Mouse (Mus musculus): Measurements from ENCODE around the gene Dus2.

- TF ChIP-seq EP300 (IDR thresholded peaks at IDR 0.05; ENCODE audit: low read length), result no peak
- peak; percentile 89 to 98 for TF ChIP-seq CTCF (conservative IDR thresholded peaks at IDR 0.05 in 1 of 2, IDR thresholded peaks at IDR 0.05 in 1 of 2; ENCODE audit: low read depth in 2 of 2, low read length in 2 of 2)
- TF ChIP-seq POLR2A (IDR thresholded peaks at IDR 0.05; ENCODE audit: low read depth, low read length), result no peak
- peak; percentile 55; the same call in 1 of the 2 replicates for TF ChIP-seq MAX (IDR thresholded peaks at IDR 0.05; ENCODE audit: low read length)
- TF ChIP-seq USF1 (IDR thresholded peaks at IDR 0.05; ENCODE audit: low read depth, low read length), result no peak
- 0 out of 2 replicates have a peak, but pooled peaks have one; percentile 20 for TF ChIP-seq HCFC1 (IDR thresholded peaks at IDR 0.05; ENCODE audit: low read depth, low read length)
- TF ChIP-seq GABPA (IDR thresholded peaks at IDR 0.05; ENCODE audit: insufficient replicate concordance, low read depth, low read length), result no peak
- TF ChIP-seq POLR2AphosphoS2 (IDR thresholded peaks at IDR 0.05; ENCODE audit: low read depth, low read length), result no peak
- no peak for TF ChIP-seq MAFK (IDR thresholded peaks at IDR 0.05; ENCODE audit: insufficient replicate concordance, low read length)
- TF ChIP-seq E2F4 (IDR thresholded peaks at IDR 0.05; ENCODE audit: insufficient replicate concordance, low read depth, low read length), result no peak
- TF ChIP-seq ZC3H11A (IDR thresholded peaks at IDR 0.05; ENCODE audit: low read depth, low read length), result peak; percentile 94
- TF ChIP-seq UBTF (IDR thresholded peaks at IDR 0.05; ENCODE audit: low read depth, low read length), result no peak
Measured at GRCm38 (mm10) chr8:106022483-106022882, 31.3 kb downstream of the Dus2 start.

Data from CH12.LX (cell line).